Mouse (Mus musculus) midbrain, embryonic 16.5 days (tissue): ENCODE results near the gene Fmo6. TPM values are rescaled to one million over a fixed set of nuclear protein-coding genes. Genes with fewer than 3 reads are reported as not detected.

ENCODE experiments used
- ATAC-seq: fragments of 200-750 bp; cut with Nextera tagmentation; 2 replicates; pipeline ENCODE4 v1.8.0; 2017; ENCODE audit warnings: moderate TSS enrichment
- H3K27ac ChIP-seq: fragments of 300-500 bp; sonication (generic); 2 replicates; pipeline ENCODE4 v1.5.1; 2014; ENCODE audit warnings: mild to moderate bottlenecking, low read length, mixed read lengths
- H3K27me3 ChIP-seq: fragments of 300-500 bp; sonication (generic); 2 replicates; pipeline ENCODE4 v1.6.1; 2014; ENCODE audit warnings: low read depth, low read length, mixed read lengths; ENCODE audit not compliant: control insufficient read depth, insufficient read depth
- H3K36me3 ChIP-seq: fragments of 300-500 bp; sonication (generic); 2 replicates; pipeline ENCODE4 v1.6.1; 2014; ENCODE audit warnings: mild to moderate bottlenecking, low read length, moderate library complexity, mixed read lengths; ENCODE audit not compliant: control insufficient read depth, insufficient read depth
- H3K4me1 ChIP-seq: fragments of 300-500 bp; sonication (generic); 2 replicates; pipeline ENCODE4 v1.6.1; 2014; ENCODE audit warnings: mild to moderate bottlenecking, low read length, mixed read lengths; ENCODE audit not compliant: control insufficient read depth, insufficient read depth
- H3K4me2 ChIP-seq: fragments of 300-500 bp; sonication (generic); 2 replicates; pipeline ENCODE4 v1.6.1; 2014; ENCODE audit warnings: mild to moderate bottlenecking, low read length, mixed read lengths
- H3K4me3 ChIP-seq: fragments of 300-500 bp; sonication (generic); 2 replicates; pipeline ENCODE4 v1.5.1; 2014; ENCODE audit warnings: low read depth, mild to moderate bottlenecking, low read length, moderate library complexity, mixed read lengths
- H3K9ac ChIP-seq: fragments of 300-500 bp; sonication (generic); 2 replicates; pipeline ENCODE4 v1.6.1; 2014; ENCODE audit warnings: low read depth, low read length, mixed read lengths
- H3K9me3 ChIP-seq: fragments of 300-500 bp; sonication (generic); replicated peaks from 2 replicates; pipeline ENCODE4 v1.6.1; 2014; ENCODE audit warnings: mild to moderate bottlenecking, low read length, mixed read lengths; ENCODE audit not compliant: control insufficient read depth, poor library complexity, severe bottlenecking
- WGBS: fragments of 180-500 bp; shearing (Covaris S2); extraction: QIAGEN DNeasy Blood & Tissue Kit; methylation state at CpG from one replicate; pipeline ENCODE4 v1.1.7; 2014; 5-methylcytosine and 5-hydroxymethylcytosine counted together
- polyA plus RNA-seq: library from polyadenylated mRNA; unstranded; fragments of >200 nt; fragmentation: Nextera tagmentation; extraction: Ambion mirVana; gene quantifications from 2 replicates; pipeline ENCODE4 v1.2.1, GENCODE M21; 2015

The Fmo6 gene
- polyA plus RNA-seq, result not detected in 2 replicates

DNA sequence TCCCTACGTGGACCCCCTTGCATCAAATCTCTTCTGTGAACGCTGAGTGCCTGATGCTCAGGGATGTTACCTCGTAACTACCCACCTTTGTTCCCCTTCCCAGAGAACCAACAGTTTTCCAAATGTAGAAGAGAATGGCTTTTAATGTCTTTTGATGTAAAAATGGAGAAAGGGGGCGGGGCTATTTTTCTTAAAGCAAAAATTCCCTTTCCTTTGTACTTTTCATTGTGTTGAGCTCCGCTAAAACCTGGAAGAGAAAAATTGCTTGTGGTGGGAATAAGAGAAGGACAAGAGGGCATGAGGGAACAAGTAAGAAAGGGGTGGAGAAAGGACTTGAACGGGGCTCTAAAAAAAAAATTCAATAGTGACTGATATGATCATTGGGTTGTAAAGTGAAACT lies at the start of gene Fmo6:
Gene Fmo6 (minus strand): TSS at position 101 of the 400 bp plus-strand sequence.
- Histone ChIP-seq H3K27ac (no peak within 1 kb of the TSS), H3K4me1 (no peaks in the 10 kb centered on the region), H3K9me3 (no peaks in the 10 kb centered on the region), H3K36me3 (no peaks in the 10 kb centered on the region), H3K9ac (no peak within 1 kb of the TSS), H3K4me3 (no peak within 1 kb of the TSS), H3K4me2 (no peak within 1 kb of the TSS), H3K27me3 (no peaks in the 10 kb centered on the region)
- no peak for ATAC-seq
- 87% methylated on average over 6 of the region's 6 CpGs for WGBS

GRCm38 (mm10) chr1:162986777-162987176 lies 49.5 kb upstream of the Fmo6 start:
- no peaks in the 10 kb centered on the region for H3K9me3 ChIP-seq
- H3K27ac ChIP-seq, result no peak overlapping the region
- no peak overlapping the region for H3K9ac ChIP-seq
- no peaks in the 10 kb centered on the region for H3K27me3 ChIP-seq
- no peak overlapping the region for H3K4me3 ChIP-seq
- no peaks in the 10 kb centered on the region for H3K36me3 ChIP-seq
- WGBS, result 98% methylated on average over 1 of the region's 1 CpGs
- no peak for ATAC-seq
- H3K4me1 ChIP-seq, result no peaks in the 10 kb centered on the region
- no peak overlapping the region for H3K4me2 ChIP-seq

DNA sequence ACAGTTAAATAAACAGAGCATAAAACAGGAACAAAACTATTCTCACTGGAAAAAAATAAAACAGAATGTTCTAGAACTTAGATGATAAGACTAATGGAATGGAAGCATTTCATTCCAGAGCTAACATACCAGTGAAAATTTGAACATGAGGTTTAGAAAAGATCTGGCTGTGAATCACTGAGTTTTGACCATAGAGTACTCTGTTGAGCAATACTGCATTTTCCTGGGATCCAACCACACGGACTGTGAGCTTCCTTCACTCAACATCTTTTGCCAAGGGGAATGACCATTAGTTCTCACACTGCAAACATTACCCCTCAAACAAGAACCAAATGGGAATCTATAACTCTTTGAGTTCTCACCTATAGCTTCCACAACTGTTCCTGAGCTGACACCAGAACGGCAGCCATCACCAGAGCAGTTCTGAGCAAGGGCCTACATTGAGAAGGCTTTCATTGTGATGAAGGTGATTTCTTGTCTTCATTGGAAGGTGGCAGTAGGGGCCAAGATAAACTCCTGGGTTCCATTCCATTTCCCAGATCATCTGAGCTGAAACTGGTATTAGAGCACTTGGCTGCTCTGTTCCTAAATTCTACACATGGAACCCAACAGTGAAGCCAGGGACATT lies 48.9 kb upstream of the Fmo6 start:
- Histone ChIP-seq H3K27ac (no peak overlapping the region), H3K4me2 (no peak overlapping the region), H3K36me3 (no peaks in the 10 kb centered on the region), H3K27me3 (no peaks in the 10 kb centered on the region), H3K9ac (no peak overlapping the region), H3K4me1 (no peaks in the 10 kb centered on the region), H3K9me3 (no peaks in the 10 kb centered on the region), H3K4me3 (no peak overlapping the region)
- WGBS, result 86% methylated on average over 2 of the region's 2 CpGs
- ATAC-seq, result no peak

GRCm38 (mm10) chr1:162984428-162984827 lies 47.1 kb upstream of the Fmo6 start, which contains the start of gene Fmo3:
TSS of gene Fmo3 (minus strand) at chr1:162984528.
- H3K9me3 ChIP-seq, result no peaks in the 10 kb centered on the region
- no peak within 1 kb of the TSS for H3K4me3 ChIP-seq
- WGBS, result 85% methylated on average over 1 of the region's 1 CpGs
- H3K36me3 ChIP-seq, result no peaks in the 10 kb centered on the region
- no peaks in the 10 kb centered on the region for H3K4me1 ChIP-seq
- H3K9ac ChIP-seq, result no peak within 1 kb of the TSS
- H3K4me2 ChIP-seq, result no peak within 1 kb of the TSS
- H3K27ac ChIP-seq, result no peak within 1 kb of the TSS
- no peaks in the 10 kb centered on the region for H3K27me3 ChIP-seq
- ATAC-seq, result no peak

- WGBS, result 65% methylated on average over 2 of the region's 2 CpGs
- Histone ChIP-seq H3K27me3 (no peaks in the 10 kb centered on the region), H3K4me1 (no peaks in the 10 kb centered on the region), H3K27ac (no peak overlapping the region), H3K4me2 (no peak overlapping the region), H3K9ac (no peak overlapping the region), H3K4me3 (no peak overlapping the region), H3K36me3 (no peaks in the 10 kb centered on the region), H3K9me3 (no peaks in the 10 kb centered on the region)
- no peak for ATAC-seq
Observed at GRCm38 (mm10) chr1:162963556-162963955, 26.2 kb upstream of the Fmo6 start.

GRCm38 (mm10) chr1:162957422-162957821 lies 20.1 kb upstream of the Fmo6 start:
- Histone ChIP-seq H3K27ac (no peak overlapping the region), H3K4me1 (no peaks in the 10 kb centered on the region), H3K27me3 (no peaks in the 10 kb centered on the region), H3K9ac (no peak overlapping the region), H3K36me3 (no peaks in the 10 kb centered on the region), H3K9me3 (no peaks in the 10 kb centered on the region), H3K4me2 (no peak overlapping the region), H3K4me3 (no peak overlapping the region)
- ATAC-seq, result no peak
- WGBS, result 81% methylated on average over 1 of the region's 1 CpGs

DNA sequence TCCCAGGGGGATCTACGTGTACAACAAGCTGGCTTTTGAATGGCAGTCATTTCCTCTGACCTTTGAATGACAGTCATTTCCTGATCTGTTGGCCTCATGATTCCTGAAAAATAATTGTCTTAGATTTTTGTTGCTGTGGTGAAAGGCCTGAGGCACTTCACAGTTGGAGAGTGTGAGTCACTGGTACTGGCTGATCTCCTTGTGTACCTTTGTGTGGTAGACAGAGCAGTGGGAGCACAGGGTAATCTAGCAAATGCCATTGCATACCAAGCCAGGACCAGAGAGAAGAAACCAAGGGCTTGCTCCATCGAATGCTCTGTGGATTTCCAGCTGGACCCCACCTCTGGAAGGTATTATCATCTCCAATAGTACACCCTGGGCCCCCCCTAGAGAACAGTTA lies 15.8 kb upstream of the Fmo6 start:
- no peak for ATAC-seq

GRCm38 (mm10) chr1:162949763-162950162 lies 12.4 kb upstream of the Fmo6 start:
- Histone ChIP-seq H3K4me1 (no peaks in the 10 kb centered on the region), H3K9me3 (no peaks in the 10 kb centered on the region), H3K4me2 (no peak overlapping the region), H3K27me3 (no peaks in the 10 kb centered on the region), H3K4me3 (no peak overlapping the region), H3K9ac (no peak overlapping the region), H3K27ac (no peak overlapping the region), H3K36me3 (no peaks in the 10 kb centered on the region)
- ATAC-seq, result no peak
- 89% methylated on average over 1 of the region's 1 CpGs for WGBS

More for the DNA sequence above, 15.8 kb upstream of the Fmo6 start:
- Histone ChIP-seq H3K4me2 (no peak overlapping the region), H3K27ac (no peak overlapping the region), H3K9ac (no peak overlapping the region), H3K4me3 (no peak overlapping the region), H3K4me1 (no peaks in the 10 kb centered on the region), H3K36me3 (no peaks in the 10 kb centered on the region), H3K9me3 (no peaks in the 10 kb centered on the region), H3K27me3 (no peaks in the 10 kb centered on the region)
- WGBS, result 50% methylated on average over 2 of the region's 2 CpGs

DNA sequence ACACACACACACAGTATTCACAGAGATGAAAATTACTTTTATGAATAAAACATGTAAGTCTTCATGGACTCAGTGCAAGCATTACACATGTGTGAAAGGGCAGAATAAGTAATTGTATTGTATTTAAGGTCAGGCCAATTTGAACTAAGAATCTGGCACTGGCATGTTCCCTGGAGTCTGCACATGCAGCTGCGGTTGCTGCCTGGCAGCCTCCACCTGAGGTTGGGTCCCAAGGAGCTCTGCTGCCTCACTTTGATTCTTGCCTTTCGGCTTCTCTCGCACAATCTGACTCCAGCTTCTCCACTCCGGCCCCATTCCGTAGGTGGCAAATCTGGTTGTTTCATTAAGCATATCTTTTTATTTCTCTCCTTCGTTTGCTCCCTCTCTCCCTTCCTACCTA lies 10.6 kb upstream of the Fmo6 start:
- H3K9ac ChIP-seq, result no peak overlapping the region
- H3K36me3 ChIP-seq, result no peaks in the 10 kb centered on the region
- 80% methylated on average over 6 of the region's 6 CpGs for WGBS
- no peaks in the 10 kb centered on the region for H3K27me3 ChIP-seq
- H3K4me1 ChIP-seq, result no peaks in the 10 kb centered on the region
- H3K4me2 ChIP-seq, result no peak overlapping the region
- H3K9me3 ChIP-seq, result no peaks in the 10 kb centered on the region
- no peak overlapping the region for H3K4me3 ChIP-seq
- ATAC-seq, result 0 out of 2 replicates have a peak, but pooled peaks have one; percentile 25
- no peak overlapping the region for H3K27ac ChIP-seq
